Mouse (Mus musculus): ENCODE data around the gene Spry1.

DNA sequence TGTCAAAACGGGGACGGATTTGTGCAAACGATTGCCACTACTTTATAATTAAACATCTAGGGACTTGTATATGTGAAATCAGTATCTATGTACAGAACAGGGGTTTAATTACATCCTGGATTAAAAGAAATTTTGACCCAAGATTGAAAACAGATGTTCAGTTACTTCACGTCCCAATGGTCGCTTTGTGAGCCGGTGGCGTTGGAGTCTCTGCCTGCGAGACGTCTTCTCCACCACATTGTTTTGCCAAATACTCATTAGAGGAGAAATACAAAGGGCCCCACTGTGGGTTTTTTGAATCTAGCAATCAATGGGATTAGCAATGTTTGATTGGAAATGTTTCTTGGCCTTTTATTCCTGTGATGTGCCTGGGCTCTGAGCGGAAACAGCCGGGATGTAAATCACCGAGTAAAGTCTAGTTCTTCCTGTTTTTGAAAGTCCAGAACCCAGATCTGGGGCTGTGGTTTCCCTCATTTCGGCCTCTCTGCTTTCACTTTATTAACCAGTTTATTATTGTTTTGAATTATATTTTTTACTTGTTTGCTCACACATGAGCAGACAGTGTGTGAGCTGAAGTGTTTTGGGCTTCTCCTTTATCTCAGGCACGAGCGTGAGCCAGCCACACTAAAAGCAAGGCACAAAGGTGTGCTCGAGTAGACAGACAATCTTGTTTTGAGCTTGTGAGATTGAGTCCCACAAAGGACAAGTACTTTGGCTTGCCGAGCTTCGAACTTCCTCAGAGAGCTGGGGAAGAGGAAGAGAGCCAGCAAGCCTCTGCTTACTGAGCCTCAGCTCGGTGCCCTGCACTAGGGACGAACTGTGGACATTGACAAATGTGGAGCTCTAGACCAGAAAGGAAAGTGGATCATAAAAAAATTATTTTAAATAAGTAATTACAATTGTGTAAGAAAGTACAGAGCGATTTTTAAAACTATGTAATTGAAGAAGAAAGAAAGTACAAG lies 22.9 kb upstream of the Spry1 start:
- no peak for TF ChIP-seq POLR2A (IDR thresholded peaks at IDR 0.05; ENCODE audit: borderline replicate concordance, control insufficient read depth, low read depth, low read length)
- no peak for TF ChIP-seq CTCF (IDR thresholded peaks at IDR 0.05; ENCODE audit: control insufficient read depth, insufficient read depth, low read length)

All from bone marrow, adult 2 months (tissue).